Mouse (Mus musculus) neural tube, embryonic 11.5 days (tissue): Measurements from ENCODE around the gene Cxcl3. TPM values are rescaled to one million over a fixed set of nuclear protein-coding genes. Genes with fewer than 3 reads are reported as not detected.

Experiments used
- ATAC-seq: fragments of 200-750 bp; cut with Nextera tagmentation; 2 replicates; pipeline ENCODE4 v1.8.0; 2017; ENCODE audit warnings: moderate number of reproducible peaks, mild to moderate bottlenecking, moderate TSS enrichment, moderate library complexity; ENCODE audit not compliant: insufficient read depth, low FRiP score, low TSS enrichment
- DNase-seq: peaks from one replicate; pipeline ENCODE4 v3.0.0-alpha.2; 2015; ENCODE audit warnings: low spot score
- H3K27ac ChIP-seq: fragments of 300-500 bp; sonication (generic); 2 replicates; pipeline ENCODE4 v1.5.1; 2014; ENCODE audit warnings: low read depth, mild to moderate bottlenecking, low read length
- H3K27me3 ChIP-seq: fragments of 300-500 bp; sonication (generic); 2 replicates; pipeline ENCODE4 v1.6.1; 2014; ENCODE audit warnings: mild to moderate bottlenecking, low read length, mixed read lengths; ENCODE audit not compliant: control insufficient read depth, insufficient read depth
- H3K36me3 ChIP-seq: fragments of 300-500 bp; sonication (generic); 2 replicates; pipeline ENCODE4 v1.6.1; 2014; ENCODE audit warnings: mild to moderate bottlenecking, low read length, moderate library complexity, mixed read lengths; ENCODE audit not compliant: control insufficient read depth, insufficient read depth
- H3K4me1 ChIP-seq: fragments of 300-500 bp; sonication (generic); 2 replicates; pipeline ENCODE4 v1.6.1; 2014; ENCODE audit warnings: low read length, mixed read lengths; ENCODE audit not compliant: control insufficient read depth, insufficient read depth
- H3K4me2 ChIP-seq: fragments of 300-500 bp; sonication (generic); 2 replicates; pipeline ENCODE4 v1.6.1; 2014; ENCODE audit warnings: low read depth, mild to moderate bottlenecking, moderate library complexity
- H3K4me3 ChIP-seq: fragments of 300-500 bp; sonication (generic); 2 replicates; pipeline ENCODE4 v1.5.1; 2014; ENCODE audit warnings: low read depth, low read length
- H3K9ac ChIP-seq: fragments of 300-500 bp; sonication (generic); 2 replicates; pipeline ENCODE4 v1.6.1; 2014; ENCODE audit warnings: mild to moderate bottlenecking, low read length
- H3K9me3 ChIP-seq: fragments of 300-500 bp; sonication (generic); 2 replicates; pipeline ENCODE4 v1.6.1; 2016; ENCODE audit warnings: low read length; ENCODE audit not compliant: control insufficient read depth
- WGBS: fragments of 180-500 bp; shearing (Covaris S2); extraction: QIAGEN DNeasy Blood & Tissue Kit; methylation state at CpG from one replicate; pipeline ENCODE4 v1.1.7; 2014; 5-methylcytosine and 5-hydroxymethylcytosine counted together
- polyA plus RNA-seq: library from polyadenylated mRNA; unstranded; fragments of >200 nt; fragmentation: Nextera tagmentation; extraction: Ambion mirVana; gene quantifications from 2 replicates; pipeline ENCODE4 v1.2.1, GENCODE M21; 2014

The Cxcl3 gene
- not detected in 2 replicates for polyA plus RNA-seq

- H3K4me3 ChIP-seq: peak within 1 kb of the TSS; percentile 8; the same call in 1 of the 2 replicates
- peak within 1 kb of the TSS; percentile 65 for H3K4me2 ChIP-seq
- no peaks in the 10 kb centered on the region for H3K27me3 ChIP-seq
- 19% methylated on average over 26 of the region's 26 CpGs for WGBS
- ATAC-seq: peak; percentile 80
- H3K9me3 ChIP-seq: no peaks in the 10 kb centered on the region
- H3K36me3 ChIP-seq: no peaks in the 10 kb centered on the region
- H3K9ac ChIP-seq: no peak within 1 kb of the TSS
- H3K27ac ChIP-seq: no peak within 1 kb of the TSS
- DNase-seq: peak; percentile 38
- H3K4me1 ChIP-seq: no peaks in the 10 kb centered on the region
Measured at GRCm38 (mm10) chr5:90785659-90786588, at the start of gene Cxcl3. Cxcl3 (plus strand) TSS chr5:90786103.

- no peak overlapping the region for H3K27ac ChIP-seq
- no peak overlapping the region for H3K4me2 ChIP-seq
- ATAC-seq (no peak), DNase-seq (no peak)
- H3K36me3 ChIP-seq: no peaks in the 10 kb centered on the region
- 78% methylated on average over 4 of the region's 4 CpGs for whole genome bisulfite sequencing
- no peaks in the 10 kb centered on the region for H3K4me1 ChIP-seq
- H3K9ac ChIP-seq: no peak overlapping the region
- no peak overlapping the region for H3K4me3 ChIP-seq
- H3K9me3 ChIP-seq: no peaks in the 10 kb centered on the region
- no peaks in the 10 kb centered on the region for H3K27me3 ChIP-seq
Measured at GRCm38 (mm10) chr5:90742029-90742428, 43.9 kb upstream of the Cxcl3 start.

GRCm38 (mm10) chr5:90753934-90754333, 32.0 kb upstream of the Cxcl3 start:
- no peaks in the 10 kb centered on the region for H3K36me3 ChIP-seq
- DNase-seq (no peak), ATAC-seq (no peak)
- WGBS: 93% methylated on average over 1 of the region's 1 CpGs
- no peak overlapping the region for H3K4me2 ChIP-seq
- no peaks in the 10 kb centered on the region for H3K9me3 ChIP-seq
- H3K4me1 ChIP-seq: no peaks in the 10 kb centered on the region
- 0 out of 2 replicates have a peak, but pooled peaks cover 3% of the 10 kb centered on the region for H3K27me3 ChIP-seq
- H3K4me3 ChIP-seq: no peak overlapping the region
- H3K27ac ChIP-seq: no peak overlapping the region
- no peak overlapping the region for H3K9ac ChIP-seq

GRCm38 (mm10) chr5:90758020-90758605, 27.8 kb upstream of the Cxcl3 start:
- H3K4me1 ChIP-seq: no peaks in the 10 kb centered on the region
- no peaks in the 10 kb centered on the region for H3K9me3 ChIP-seq
- no peak overlapping the region for H3K9ac ChIP-seq
- WGBS: 50% methylated on average over 5 of the region's 5 CpGs
- no peak overlapping the region for H3K4me2 ChIP-seq
- 0 out of 2 replicates have a peak, but pooled peaks cover 3% of the 10 kb centered on the region for H3K27me3 ChIP-seq
- H3K27ac ChIP-seq: no peak overlapping the region
- DNase-seq (no peak), ATAC-seq (no peak)
- H3K36me3 ChIP-seq: no peaks in the 10 kb centered on the region
- H3K4me3 ChIP-seq: no peak overlapping the region

- H3K27ac ChIP-seq: no peak within 1 kb of the TSS
- peak within 1 kb of the TSS; percentile 32 for H3K4me3 ChIP-seq
- peak; percentile 34 for DNase-seq
- H3K9ac ChIP-seq: 0 out of 2 replicates have a peak within 1 kb of the TSS, but pooled peaks have one; percentile 2
- 0 out of 2 replicates have a peak, but pooled peaks cover 3% of the 10 kb centered on the region for H3K27me3 ChIP-seq
- H3K4me1 ChIP-seq: no peaks in the 10 kb centered on the region
- ATAC-seq: 0 out of 2 replicates have a peak, but pooled peaks have one; percentile 43
- no peaks in the 10 kb centered on the region for H3K36me3 ChIP-seq
- 5% methylated on average over 32 of the region's 32 CpGs for WGBS
- no peaks in the 10 kb centered on the region for H3K9me3 ChIP-seq
- peak within 1 kb of the TSS; percentile 47 for H3K4me2 ChIP-seq
Measured at GRCm38 (mm10) chr5:90759077-90760065, 26.5 kb upstream of the Cxcl3 start, which contains the start of gene Cxcl5. Cxcl5 (plus strand) TSS chr5:90759360.

- Histone ChIP-seq H3K9ac (no peak overlapping the region), H3K4me3 (no peak overlapping the region), H3K27ac (no peak overlapping the region), H3K36me3 (no peaks in the 10 kb centered on the region), H3K27me3 (0 out of 2 replicates have a peak, but pooled peaks cover 3% of the 10 kb centered on the region), H3K4me2 (no peak overlapping the region), H3K9me3 (no peaks in the 10 kb centered on the region), H3K4me1 (no peaks in the 10 kb centered on the region)
- DNase-seq: no peak
- no peak for ATAC-seq
- 56% methylated on average over 4 of the region's 4 CpGs for WGBS
Measured at GRCm38 (mm10) chr5:90760303-90760702, 25.6 kb upstream of the Cxcl3 start.

- no peaks in the 10 kb centered on the region for H3K4me1 ChIP-seq
- H3K27me3 ChIP-seq: 0 out of 2 replicates have a peak, but pooled peaks cover 3% of the 10 kb centered on the region
- WGBS: 92% methylated on average over 2 of the region's 2 CpGs
- no peak for DNase-seq
- H3K27ac ChIP-seq: no peak overlapping the region
- H3K9me3 ChIP-seq: no peaks in the 10 kb centered on the region
- no peak overlapping the region for H3K4me3 ChIP-seq
- H3K36me3 ChIP-seq: no peaks in the 10 kb centered on the region
- no peak overlapping the region for H3K9ac ChIP-seq
- H3K4me2 ChIP-seq: no peak overlapping the region
- ATAC-seq: no peak
Measured at GRCm38 (mm10) chr5:90760844-90761243, 25.1 kb upstream of the Cxcl3 start.

GRCm38 (mm10) chr5:90761834-90762233, 24.1 kb upstream of the Cxcl3 start:
- no peak overlapping the region for H3K9ac ChIP-seq
- no peak for DNase-seq
- H3K27me3 ChIP-seq: 0 out of 2 replicates have a peak, but pooled peaks cover 3% of the 10 kb centered on the region
- no peak overlapping the region for H3K27ac ChIP-seq
- H3K4me3 ChIP-seq: no peak overlapping the region
- H3K36me3 ChIP-seq: no peaks in the 10 kb centered on the region
- no peaks in the 10 kb centered on the region for H3K4me1 ChIP-seq
- H3K4me2 ChIP-seq: no peak overlapping the region
- ATAC-seq: no peak
- 95% methylated on average over 3 of the region's 3 CpGs for WGBS
- H3K9me3 ChIP-seq: no peaks in the 10 kb centered on the region
